Mouse (Mus musculus) gonadal fat pad, adult 2 months (tissue): ENCODE data around the gene Bcas3. TPM values are rescaled to one million over a fixed set of nuclear protein-coding genes. Genes with fewer than 3 reads are reported as not detected.

Experiments used
- DNase-seq: peaks from one replicate; pipeline ENCODE4 v3.0.0-alpha.2; 2012; ENCODE audit warnings: low read depth
- polyA plus RNA-seq: library from polyadenylated mRNA; depleted of rRNA; stranded (reverse); fragments of >200 nt; gene quantifications from 2 replicates; pipeline ENCODE4 v1.2.3, GENCODE M21; 2012

Gene Bcas3
- polyA plus RNA-seq, 1 experiment = 46.8 TPM

GRCm38 (mm10) chr11:85379091-85379490 lies 26.1 kb downstream of the Bcas3 start:
- no peak for DNase-seq

GRCm38 (mm10) chr11:85380046-85380445 lies 27.1 kb downstream of the Bcas3 start:
- no peak for DNase-seq

- DNase-seq = no peak
Measured at GRCm38 (mm10) chr11:85382055-85382454, 29.1 kb downstream of the Bcas3 start.

GRCm38 (mm10) chr11:85383975-85384821 lies 31.2 kb downstream of the Bcas3 start:
- DNase-seq = no peak

GRCm38 (mm10) chr11:85392179-85392863 lies 39.4 kb downstream of the Bcas3 start:
- DNase-seq = no peak

- no peak for DNase-seq
Measured at GRCm38 (mm10) chr11:85392864-85393220, 39.9 kb downstream of the Bcas3 start.

- DNase-seq = no peak
Measured at GRCm38 (mm10) chr11:85393990-85394389, 41.0 kb downstream of the Bcas3 start.

GRCm38 (mm10) chr11:85395361-85395760 lies 42.4 kb downstream of the Bcas3 start:
- DNase-seq = no peak

- DNase-seq = no peak
Measured at GRCm38 (mm10) chr11:85406531-85406930, 53.6 kb downstream of the Bcas3 start.

GRCm38 (mm10) chr11:85407700-85408099 lies 54.7 kb downstream of the Bcas3 start:
- no peak for DNase-seq

GRCm38 (mm10) chr11:85412319-85412718 lies 59.4 kb downstream of the Bcas3 start:
- no peak for DNase-seq

- DNase-seq = no peak
Measured at GRCm38 (mm10) chr11:85414476-85414875, 61.5 kb downstream of the Bcas3 start.

- DNase-seq = no peak
Measured at GRCm38 (mm10) chr11:85427353-85427752, 74.4 kb downstream of the Bcas3 start.

- DNase-seq = no peak
Measured at GRCm38 (mm10) chr11:85428227-85428626, 75.3 kb downstream of the Bcas3 start.

GRCm38 (mm10) chr11:85430743-85431448 lies 77.9 kb downstream of the Bcas3 start:
- DNase-seq = no peak

- DNase-seq = no peak
Measured at GRCm38 (mm10) chr11:85447375-85447774, 94.4 kb downstream of the Bcas3 start.

- DNase-seq = no peak
Measured at GRCm38 (mm10) chr11:85453598-85454304, 100.8 kb downstream of the Bcas3 start.

- no peak for DNase-seq
Measured at GRCm38 (mm10) chr11:85454305-85454682, 101.3 kb downstream of the Bcas3 start.

- DNase-seq = no peak
Measured at GRCm38 (mm10) chr11:85461536-85461935, 108.6 kb downstream of the Bcas3 start.

- no peak for DNase-seq
Measured at GRCm38 (mm10) chr11:85469526-85469925, 116.6 kb downstream of the Bcas3 start.

GRCm38 (mm10) chr11:85470508-85470907 lies 117.5 kb downstream of the Bcas3 start:
- no peak for DNase-seq

GRCm38 (mm10) chr11:85474326-85474725 lies 121.4 kb downstream of the Bcas3 start:
- DNase-seq = no peak
